Mouse (Mus musculus) bone marrow macrophage, adult 2 months (primary cell): ENCODE measurements around the gene Lrp1.

ENCODE experiments used
- CTCF ChIP-seq: IDR thresholded peaks from 2 replicates; pipeline ENCODE4 v1.5.1; 2012; ENCODE audit warnings: low read depth, mild to moderate bottlenecking, low read length, moderate library complexity
- POLR2A ChIP-seq: IDR thresholded peaks from 2 replicates; pipeline ENCODE4 v1.6.1; 2012; ENCODE audit warnings: mild to moderate bottlenecking, low read depth, low read length, borderline replicate concordance

DNA sequence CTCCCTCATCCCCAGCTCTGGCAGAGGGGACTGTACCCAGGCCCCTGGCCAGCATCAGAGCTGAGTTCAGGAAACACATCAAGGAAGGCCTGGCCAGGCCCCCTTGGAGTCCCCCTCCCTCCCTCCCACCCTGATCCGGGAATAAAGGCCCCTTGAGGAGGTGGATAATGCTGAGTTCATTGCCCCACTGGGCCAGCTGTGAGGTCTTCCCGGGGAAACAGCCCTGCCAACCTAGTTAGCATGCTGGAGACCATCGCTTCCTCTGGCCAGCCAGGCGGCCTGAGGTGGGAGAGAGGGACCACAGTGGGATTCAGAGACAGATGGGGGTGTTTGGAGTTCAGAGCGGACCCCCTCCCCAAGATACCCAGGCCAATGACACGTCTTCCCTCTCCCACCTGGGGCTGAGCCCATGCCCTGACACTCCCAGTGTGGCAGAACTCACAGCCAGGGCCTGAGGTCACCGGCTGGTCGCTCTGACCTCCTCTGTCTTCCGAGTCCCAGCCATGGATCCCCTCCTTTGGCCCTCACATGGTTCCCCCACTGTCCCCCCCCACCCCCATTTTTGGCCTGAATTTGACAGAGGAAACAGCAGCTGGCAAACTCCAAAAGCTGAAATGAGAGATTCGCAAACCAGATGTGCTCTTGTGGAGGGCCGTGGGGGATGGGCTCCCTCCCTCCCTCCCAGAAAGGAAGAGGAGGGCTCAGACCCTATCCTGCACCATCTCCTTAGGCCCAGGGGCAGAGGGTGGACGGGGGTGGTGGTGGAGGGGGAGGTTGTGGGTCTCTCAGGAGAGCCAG lies 6.5 kb downstream of the Lrp1 start:
- TF ChIP-seq POLR2A: no peak
- no peak for TF ChIP-seq CTCF
